Mouse (Mus musculus) frontal cortex, postnatal 10 days (tissue): ENCODE data around the gene Hspb11.

Source experiments
- DNase-seq, 2 experiments: peaks; one replicate each; pipeline ENCODE4 v3.0.0; 2022; ENCODE audit warnings: low spot score in 2 of 2, mixed read lengths in 1 of 2

Hspb11 gene

GRCm38 (mm10) chr4:107313690-107314478 is 60.5 kb downstream of the Hspb11 start, which contains the start of gene Yipf1:
TSS of gene Yipf1 (plus strand) at chr4:107314363.
- DNase-seq: peak; percentile 80 to 85

- no peak for DNase-seq
Measured at GRCm38 (mm10) chr4:107314479-107314805, 61.0 kb downstream of the Hspb11 start.

GRCm38 (mm10) chr4:107318646-107319045 is 65.3 kb downstream of the Hspb11 start:
- no peak for DNase-seq

- DNase-seq: no peak
Measured at GRCm38 (mm10) chr4:107321041-107321440, 67.6 kb downstream of the Hspb11 start.

GRCm38 (mm10) chr4:107323113-107323512 is 69.7 kb downstream of the Hspb11 start:
- no peak for DNase-seq

GRCm38 (mm10) chr4:107328530-107328929 is 75.1 kb downstream of the Hspb11 start:
- DNase-seq: no peak
